Mouse (Mus musculus) layer of hippocampus, adult 18-20 months (tissue): ENCODE data around the gene Vwa8. TPM values are rescaled to one million over a fixed set of nuclear protein-coding genes. Genes with fewer than 3 reads are reported as not detected.
"Not testable (repeated sequence)": the region's sequence is repeated elsewhere in the genome, so short reads cannot be mapped to it uniquely, and the experiment has no call there.

Experiments
- DNase-seq, 2 experiments: peaks; one replicate each; pipeline ENCODE4 v3.0.0; 2022; ENCODE audit warnings: low spot score in 2 of 2
- total RNA-seq, 2 experiments: library from RNA; stranded (reverse); gene quantifications; 2 replicates each; pipeline ENCODE4 v1.2.3; 2021

The Vwa8 gene
- total RNA-seq, 2 experiments from 2014 or later: 29.1 to 31.7 TPM

GRCm38 (mm10) chr14:78880879-78881278, 32.0 kb downstream of the Vwa8 start:
- DNase-seq: no peak

DNA sequence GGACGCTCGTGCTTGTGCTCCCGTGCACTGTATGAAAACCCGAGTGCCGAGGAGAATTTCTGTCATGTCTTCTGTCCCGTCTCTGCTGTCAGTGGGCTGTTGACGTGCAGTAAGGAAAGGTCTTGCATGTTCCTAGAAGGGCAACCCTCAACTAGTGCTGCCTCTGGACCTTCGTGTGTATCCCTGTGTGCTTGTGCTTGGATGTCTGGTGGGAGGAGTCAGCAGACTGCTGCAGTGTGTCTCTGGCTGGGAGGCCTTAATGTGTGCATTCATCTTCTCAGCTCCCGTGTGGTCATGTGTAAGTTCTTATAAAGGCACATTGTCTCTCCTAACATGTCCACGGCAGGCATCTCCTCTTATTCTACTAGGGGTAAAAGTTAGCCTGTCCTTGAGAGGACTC, 32.7 kb downstream of the Vwa8 start:
- DNase-seq: no peak

DNA sequence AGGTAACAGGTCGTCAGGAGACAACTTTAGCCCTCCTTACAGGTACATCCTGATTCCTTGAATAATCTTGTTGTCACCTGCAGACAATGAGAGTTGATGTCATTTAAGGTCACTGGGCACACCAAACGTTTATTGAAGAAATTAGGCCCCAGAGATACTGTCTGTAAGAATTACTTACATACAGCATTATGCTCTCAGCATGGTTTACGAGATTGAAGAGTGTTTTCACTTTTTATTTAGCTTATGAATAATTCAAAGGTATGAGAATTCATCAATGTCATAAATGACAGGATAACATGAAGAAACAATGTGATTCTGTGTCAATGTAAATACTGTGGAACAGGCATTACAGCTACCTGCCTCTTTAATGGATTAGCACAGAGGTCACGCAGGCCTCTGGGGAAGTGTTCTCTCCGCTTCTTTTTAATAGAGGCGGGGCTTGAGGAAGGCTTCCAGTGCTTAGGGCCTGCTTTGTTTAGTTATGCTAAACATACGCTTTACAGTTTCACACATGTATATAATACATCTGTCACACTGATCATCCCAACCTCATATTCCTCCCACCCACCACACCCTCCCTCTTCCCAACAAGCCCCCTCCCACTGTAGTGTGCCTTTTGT, 37.2 kb downstream of the Vwa8 start:
- no peak for DNase-seq

GRCm38 (mm10) chr14:78886566-78887234, 37.8 kb downstream of the Vwa8 start:
- no peak for DNase-seq

- not testable (repeated sequence) for DNase-seq
These were observed 38.6 kb downstream of the Vwa8 start for GRCm38 (mm10) chr14:78887494-78887893.

DNA sequence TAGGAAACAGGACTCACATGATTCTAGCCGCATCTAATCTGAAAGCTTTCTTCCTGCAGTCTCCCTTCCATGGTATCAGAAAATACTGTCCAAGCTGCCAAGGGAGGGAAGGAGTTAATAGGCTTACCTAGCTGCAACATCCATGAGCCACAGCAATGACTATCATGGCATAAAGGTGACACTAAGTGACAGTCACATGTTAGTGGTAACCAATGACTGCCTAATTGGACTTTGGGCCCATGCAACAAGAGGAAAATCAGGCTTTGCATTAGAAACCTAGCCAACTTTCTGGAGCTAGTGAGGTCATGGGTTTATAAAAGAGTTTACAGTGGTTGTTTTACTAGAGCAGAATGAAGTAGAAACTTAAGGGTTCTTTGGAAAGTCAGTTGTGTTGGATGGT, 46.6 kb downstream of the Vwa8 start:
- DNase-seq: no peak

DNA sequence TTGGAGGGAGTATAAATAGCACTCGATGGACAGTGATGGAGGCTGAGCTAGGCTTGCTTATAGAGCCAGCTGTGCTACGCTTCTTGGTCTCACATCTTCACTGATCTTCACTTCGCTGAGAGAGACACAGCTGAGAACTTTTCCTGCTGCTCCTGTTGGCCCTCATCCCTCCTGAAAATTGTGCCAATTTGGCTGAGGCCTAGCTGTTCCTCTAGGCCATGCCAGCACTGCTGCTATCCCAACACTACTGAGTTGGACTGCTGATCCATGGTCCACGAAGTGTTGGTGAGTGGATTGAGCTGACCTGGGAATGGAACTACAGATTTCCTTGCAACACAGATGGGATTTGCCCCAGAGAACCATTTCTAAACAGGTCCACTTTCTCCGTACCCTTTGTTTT, 47.4 kb downstream of the Vwa8 start:
- DNase-seq: no peak

- no peak for DNase-seq
These were observed 51.9 kb downstream of the Vwa8 start for GRCm38 (mm10) chr14:78900770-78901169.

- DNase-seq: no peak
These were observed 59.5 kb downstream of the Vwa8 start for GRCm38 (mm10) chr14:78908205-78908863.

DNA sequence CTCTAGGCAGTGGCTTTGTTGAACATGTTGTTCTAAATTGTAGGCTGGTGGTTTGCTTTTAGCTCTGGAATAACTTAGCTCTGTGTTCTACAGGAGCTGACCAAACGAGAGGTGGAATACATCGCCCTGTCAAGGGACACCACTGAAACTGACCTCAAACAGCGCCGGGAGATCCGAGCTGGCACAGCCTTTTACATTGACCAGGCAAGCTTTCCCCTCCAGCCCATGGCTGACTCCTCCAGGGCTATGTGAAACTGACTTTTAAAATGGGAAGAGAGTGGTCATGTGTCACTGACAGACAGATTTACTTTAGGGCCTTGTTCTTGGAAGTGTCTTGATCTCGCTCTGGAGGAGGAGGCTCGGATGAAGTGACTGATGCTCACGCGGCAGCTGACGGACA, 63.2 kb downstream of the Vwa8 start:
- no peak for DNase-seq

DNA sequence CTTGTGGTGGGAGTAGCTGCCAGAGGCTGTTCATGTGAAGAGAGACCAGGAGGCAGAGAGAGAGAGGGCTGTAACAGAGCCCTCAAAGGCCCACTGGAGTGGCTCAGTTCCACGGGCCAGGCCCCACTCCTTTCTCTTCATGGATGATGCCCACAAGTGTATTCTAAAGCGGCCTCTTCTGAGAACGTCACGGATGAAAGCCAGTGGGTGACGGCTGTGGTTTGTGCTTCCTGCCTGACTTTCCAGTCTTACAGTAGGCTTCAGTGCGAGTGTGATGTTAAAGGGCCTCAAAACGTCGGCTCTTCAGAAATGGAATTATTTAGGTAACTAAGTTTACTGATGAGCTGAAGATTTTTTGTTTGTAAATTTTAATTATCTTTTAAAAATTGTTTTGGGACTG, 65.3 kb downstream of the Vwa8 start:
- no peak for DNase-seq

- no peak for DNase-seq
These were observed 67.8 kb downstream of the Vwa8 start for GRCm38 (mm10) chr14:78916691-78917090.

DNA sequence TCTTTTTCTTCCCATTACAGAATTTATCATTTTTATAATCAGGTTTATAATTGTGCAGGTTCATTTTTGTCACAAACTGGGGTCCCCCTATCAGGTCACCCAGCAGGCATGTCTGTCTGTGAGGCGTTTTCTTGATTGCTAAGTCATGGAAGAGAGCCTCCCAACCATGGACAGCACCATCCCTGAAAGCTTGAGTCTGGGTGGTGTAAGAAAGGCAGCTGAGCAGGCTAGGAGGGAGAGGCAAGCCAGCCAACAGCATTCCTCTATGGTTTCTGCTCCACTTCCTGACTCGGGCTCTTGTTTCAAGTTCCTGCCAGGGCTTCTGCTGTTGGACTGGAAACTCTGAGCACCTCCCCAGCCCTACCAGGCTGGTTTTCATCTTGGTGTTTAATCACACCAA, 72.4 kb downstream of the Vwa8 start:
- no peak for DNase-seq

DNA sequence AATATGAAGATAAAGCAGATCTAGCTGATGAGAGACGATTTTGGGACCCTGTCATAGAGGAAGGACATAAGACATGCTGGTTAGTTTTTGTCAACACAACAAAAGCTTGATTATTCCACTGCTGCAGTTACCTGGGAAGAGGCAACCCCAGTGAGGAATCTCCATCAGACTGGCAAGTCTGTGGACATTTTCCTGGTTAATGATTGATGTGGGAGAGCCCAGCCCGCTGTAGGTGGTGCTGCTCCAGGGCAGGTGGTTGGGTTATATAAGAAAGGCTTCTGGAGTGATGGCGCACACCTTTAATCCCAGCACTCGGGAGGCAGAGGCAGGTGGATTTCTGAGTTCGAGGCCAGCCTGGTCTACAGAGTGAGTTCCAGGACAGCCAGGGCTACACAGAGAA, 74.8 kb downstream of the Vwa8 start:
- DNase-seq: no peak

- DNase-seq: peak in 1 of 2 experiments; percentile 32
These were observed 76.1 kb downstream of the Vwa8 start for GRCm38 (mm10) chr14:78924755-78925537.

GRCm38 (mm10) chr14:78932094-78932493, 83.2 kb downstream of the Vwa8 start:
- DNase-seq: peak in 1 of 2 experiments; percentile 25

- no peak for DNase-seq
These were observed 84.5 kb downstream of the Vwa8 start for GRCm38 (mm10) chr14:78933399-78933798.

DNA sequence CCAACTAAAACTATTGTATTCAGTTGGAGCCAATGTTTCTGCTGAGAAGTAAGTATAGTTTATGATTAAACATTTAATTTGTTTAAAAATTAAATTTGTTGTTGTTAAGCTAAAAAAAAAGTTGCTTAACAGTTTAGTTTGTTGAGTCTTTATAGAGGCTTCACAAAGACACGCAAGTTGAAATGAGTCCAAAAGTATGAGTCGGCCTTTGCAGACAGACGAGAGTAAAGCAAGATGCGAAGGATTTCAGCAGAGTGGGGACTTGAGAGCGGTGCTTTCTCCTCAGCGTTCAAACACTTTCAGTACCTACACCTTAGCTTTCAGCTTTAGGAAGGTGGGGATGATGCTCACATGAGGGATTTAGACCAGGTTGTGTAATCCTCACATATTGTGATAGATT, 85.7 kb downstream of the Vwa8 start:
- no peak for DNase-seq

GRCm38 (mm10) chr14:78935796-78936195, 86.9 kb downstream of the Vwa8 start:
- no peak for DNase-seq

- DNase-seq: peak; percentile 54 to 79
These were observed 93.1 kb downstream of the Vwa8 start for GRCm38 (mm10) chr14:78941741-78942475.

GRCm38 (mm10) chr14:78955745-78956144, 106.9 kb downstream of the Vwa8 start:
- DNase-seq: no peak
